In genomic region chr2:93659705-93660308, GRCm38 (mm10) we compare ENCODE assay signal across 15 mouse cellular contexts. TPM values are rescaled to one million over a fixed set of nuclear protein-coding genes. Genes with fewer than 3 reads are reported as not detected.
A peak's percentile ranks its signal among the peaks of the same experiment; 100 is the strongest.
DNase-seq lines count a peak whose midpoint lies in the region; ATAC-seq and TF ChIP-seq lines count a peak whose summit lies in the region.
"Had no signal": no experiment of that assay in that cellular context is flagged by ENCODE, and none has a peak within 500 bp of the region (broad histone marks: within the 10 kb centered on the region; RNA-seq: fewer than 3 reads in every experiment).

No protein-coding gene starts in this region.

- H3K27ac ChIP-seq in hindbrain, postnatal 0 days = no peak overlapping the region
- no peak overlapping the region for H3K27ac ChIP-seq in hindbrain, embryonic 11.5 days (ENCODE audit: low read depth, low read length)
- no peak overlapping the region for H3K27ac ChIP-seq in lung, embryonic 16.5 days (ENCODE audit: low read length)
- H3K27ac ChIP-seq in intestine, embryonic 16.5 days (ENCODE audit: low read length) = no peak overlapping the region
- H3K27ac ChIP-seq: embryonic facial prominence, embryonic 12.5 days; heart, embryonic 15.5 days; hindbrain, embryonic 14.5 days; limb, embryonic 10.5 days; midbrain, embryonic 12.5 days had no signal

- DNase-seq in hindbrain, postnatal 0 days (ENCODE audit: low spot score) = peak; percentile 31
- no peak for DNase-seq in hindbrain, embryonic 11.5 days (ENCODE audit: low spot score)
- no peak for DNase-seq in lung, adult 2 months
- DNase-seq in 416B (ENCODE audit: low read depth) = peak; percentile 55
- DNase-seq in right cerebral cortex, adult 18-20 months = no peak
- DNase-seq: right cerebral cortex, postnatal 25 days; thymus, adult 18-20 months had no signal

- no peak for TF ChIP-seq CTCF in hindbrain, postnatal 0 days (IDR thresholded peaks at IDR 0.05; ENCODE audit: low read depth)
- no peak for TF ChIP-seq CTCF in lung, adult 2 months (IDR thresholded peaks at IDR 0.05; ENCODE audit: insufficient read depth, low read length)

- H3K4me2 ChIP-seq in hindbrain, postnatal 0 days (ENCODE audit: low read depth, low read length) = no peak overlapping the region
- H3K4me2 ChIP-seq in hindbrain, embryonic 11.5 days (replicated peaks; ENCODE audit: low read depth, low read length) = no peak overlapping the region
- H3K4me2 ChIP-seq in lung, embryonic 16.5 days (ENCODE audit: low read depth, low read length) = no peak overlapping the region
- H3K4me2 ChIP-seq in intestine, embryonic 16.5 days (ENCODE audit: low read depth, low read length) = no peak overlapping the region
- H3K4me2 ChIP-seq: embryonic facial prominence, embryonic 12.5 days; heart, embryonic 15.5 days; hindbrain, embryonic 14.5 days; midbrain, embryonic 12.5 days had no signal

- H3K4me3 ChIP-seq in hindbrain, postnatal 0 days (ENCODE audit: low read length) = no peak overlapping the region
- H3K4me3 ChIP-seq in hindbrain, embryonic 11.5 days (ENCODE audit: low read depth, low read length) = no peak overlapping the region
- no peak overlapping the region for H3K4me3 ChIP-seq in lung, embryonic 16.5 days (ENCODE audit: low read length)
- no peak overlapping the region for H3K4me3 ChIP-seq in lung, adult 2 months (replicated peaks; ENCODE audit: extremely low read depth, low read depth, low read length)
- no peak overlapping the region for H3K4me3 ChIP-seq in intestine, embryonic 16.5 days (ENCODE audit: low read length)
- H3K4me3 ChIP-seq: embryonic facial prominence, embryonic 12.5 days; heart, embryonic 15.5 days; limb, embryonic 10.5 days; midbrain, embryonic 12.5 days had no signal

- no peaks in the 10 kb centered on the region for H3K36me3 ChIP-seq in hindbrain, postnatal 0 days (ENCODE audit: insufficient read depth, low read length)
- no peaks in the 10 kb centered on the region for H3K36me3 ChIP-seq in hindbrain, embryonic 11.5 days (ENCODE audit: control insufficient read depth, insufficient read depth, low read length)
- no peaks in the 10 kb centered on the region for H3K36me3 ChIP-seq in lung, embryonic 16.5 days (ENCODE audit: control insufficient read depth, insufficient read depth, low read length)
- no peaks in the 10 kb centered on the region for H3K36me3 ChIP-seq in intestine, embryonic 16.5 days (ENCODE audit: control insufficient read depth, insufficient read depth, low read length)
- H3K36me3 ChIP-seq: heart, embryonic 15.5 days; midbrain, embryonic 12.5 days had no signal

- no peak for ATAC-seq in hindbrain, postnatal 0 days
- no peak for ATAC-seq in hindbrain, embryonic 11.5 days (ENCODE audit: low FRiP score)
- peak; percentile 61 for ATAC-seq in lung, embryonic 16.5 days (ENCODE audit: low read depth)
- ATAC-seq in intestine, embryonic 16.5 days = peak; percentile 68

- H3K9me3 ChIP-seq in hindbrain, postnatal 0 days (ENCODE audit: low read length) = no peaks in the 10 kb centered on the region
- H3K9me3 ChIP-seq in hindbrain, embryonic 11.5 days (ENCODE audit: control insufficient read depth, low read length) = no peaks in the 10 kb centered on the region
- H3K9me3 ChIP-seq in lung, embryonic 16.5 days (ENCODE audit: control insufficient read depth, low read length) = no peaks in the 10 kb centered on the region
- no peaks in the 10 kb centered on the region for H3K9me3 ChIP-seq in intestine, embryonic 16.5 days (ENCODE audit: control insufficient read depth, low read length)
- H3K9me3 ChIP-seq: embryonic facial prominence, embryonic 12.5 days; heart, embryonic 15.5 days; limb, embryonic 10.5 days; midbrain, embryonic 12.5 days had no signal

- no peaks in the 10 kb centered on the region for H3K4me1 ChIP-seq in hindbrain, postnatal 0 days (ENCODE audit: insufficient read depth, low read length)
- peaks cover 6% of the 10 kb centered on the region for H3K4me1 ChIP-seq in hindbrain, embryonic 11.5 days (replicated peaks; ENCODE audit: control insufficient read depth, insufficient read depth, low read length)
- peaks cover 3% of the 10 kb centered on the region; the same call in 1 of the 2 replicates for H3K4me1 ChIP-seq in lung, embryonic 16.5 days (replicated peaks; ENCODE audit: control insufficient read depth, insufficient read depth, low read length)
- H3K4me1 ChIP-seq in lung, adult 2 months (ENCODE audit: control insufficient read depth, insufficient read depth, low read length) = no peaks in the 10 kb centered on the region
- peaks cover 3% of the 10 kb centered on the region; the same call in 1 of the 2 replicates for H3K4me1 ChIP-seq in intestine, embryonic 16.5 days (ENCODE audit: control insufficient read depth, insufficient read depth, low read length)

- no peaks in the 10 kb centered on the region for H3K27me3 ChIP-seq in hindbrain, postnatal 0 days (ENCODE audit: insufficient read depth, low read length)
- H3K27me3 ChIP-seq in hindbrain, embryonic 11.5 days (ENCODE audit: control insufficient read depth, insufficient read depth, low read length) = 0 out of 2 replicates have a peak, but pooled peaks cover 2% of the 10 kb centered on the region
- peaks cover 3% of the 10 kb centered on the region; the same call in 1 of the 2 replicates for H3K27me3 ChIP-seq in lung, embryonic 16.5 days (ENCODE audit: control insufficient read depth, insufficient read depth, low read depth, low read length)
- H3K27me3 ChIP-seq in intestine, embryonic 16.5 days (replicated peaks; ENCODE audit: control insufficient read depth, insufficient read depth, low read length) = no peaks in the 10 kb centered on the region
- H3K27me3 ChIP-seq: embryonic facial prominence, embryonic 12.5 days; heart, embryonic 15.5 days had no signal

- TF ChIP-seq POLR2A in lung, adult 2 months (IDR thresholded peaks at IDR 0.05; ENCODE audit: borderline replicate concordance, extremely low read depth, low read depth, low read length) = no peak

- no peak overlapping the region for H3K9ac ChIP-seq in hindbrain, postnatal 0 days (replicated peaks; ENCODE audit: low read length)
- H3K9ac ChIP-seq in hindbrain, embryonic 11.5 days (ENCODE audit: low read depth, low read length) = no peak overlapping the region
- no peak overlapping the region for H3K9ac ChIP-seq in lung, embryonic 16.5 days (ENCODE audit: low read length)
- no peak overlapping the region for H3K9ac ChIP-seq in intestine, embryonic 16.5 days (ENCODE audit: low read depth, low read length)
- H3K9ac ChIP-seq: embryonic facial prominence, embryonic 12.5 days; heart, embryonic 15.5 days; hindbrain, embryonic 14.5 days; midbrain, embryonic 12.5 days had no signal

- WGBS in hindbrain, postnatal 0 days = 66% methylated on average over 6 of the region's 6 CpGs
- 87% methylated on average over 6 of the region's 6 CpGs for WGBS in hindbrain, embryonic 11.5 days
- 52% methylated on average over 6 of the region's 6 CpGs for WGBS in lung, embryonic 16.5 days
- 68% methylated on average over 6 of the region's 6 CpGs for WGBS in lung, adult 2 months
- 71% methylated on average over 6 of the region's 6 CpGs for WGBS in intestine, embryonic 16.5 days

RNA-seq across cellular contexts. Expression of gene Alx4, which starts 17.6 kb away (rescaled TPM):
- total RNA-seq in hindbrain, postnatal 0 days (2014; rRNA removed) = 3.1 and 3.3 TPM in 2 replicates
- 0.54 and 0.61 TPM in 2 replicates for polyA plus RNA-seq in hindbrain, postnatal 0 days (2015; fragmentation: Nextera tagmentation; extraction: Ambion mirVana)
- 4.3 TPM in 2 replicates for polyA plus RNA-seq in hindbrain, embryonic 11.5 days (2014; fragmentation: Nextera tagmentation; extraction: Ambion mirVana)
- 0.03 TPM in 1 of 2 replicates, not detected in the other for polyA plus RNA-seq in lung, embryonic 16.5 days (2015; fragmentation: Nextera tagmentation; extraction: Ambion mirVana)
- polyA plus RNA-seq in lung, adult 2 months (2012; rRNA removed) = 0.24 and 0.47 TPM in 2 replicates
- 0.04 and 0.10 TPM in 2 replicates for polyA plus RNA-seq in intestine, embryonic 16.5 days (2015; fragmentation: Nextera tagmentation; extraction: Ambion mirVana)
- total RNA-seq: CH12.LX had no signal

Comparison
In these comparisons a context has a peak if more than half of its experiments do, and no peak if none do; other contexts are left out.
1. DNase-seq: peak in hindbrain, postnatal 0 days (single experiment) and 416B (single experiment); none in hindbrain, embryonic 11.5 days (single experiment), lung, adult 2 months (single experiment) and right cerebral cortex, adult 18-20 months (single experiment).
2. ATAC-seq: peak in lung, embryonic 16.5 days (single experiment) and intestine, embryonic 16.5 days (single experiment); none in hindbrain, postnatal 0 days (single experiment) and hindbrain, embryonic 11.5 days (single experiment).